Mouse (Mus musculus) neural tube, embryonic 12.5 days (tissue): ENCODE data around the gene Bcl11a. TPM values are rescaled to one million over a fixed set of nuclear protein-coding genes. Genes with fewer than 3 reads are reported as not detected.

Experiments used
- ATAC-seq: fragments of 200-750 bp; cut with Nextera tagmentation; 2 replicates; pipeline ENCODE4 v1.8.0; 2017; ENCODE audit warnings: low read depth, mild to moderate bottlenecking, moderate TSS enrichment, moderate library complexity; ENCODE audit not compliant: low FRiP score
- H3K27ac ChIP-seq: fragments of 300-500 bp; sonication (generic); 2 replicates; pipeline ENCODE4 v1.5.1; 2016
- H3K27me3 ChIP-seq: fragments of 300-500 bp; sonication (generic); replicated peaks from 2 replicates; pipeline ENCODE4 v1.6.1; 2016; ENCODE audit warnings: mild to moderate bottlenecking
- H3K36me3 ChIP-seq: fragments of 300-500 bp; sonication (generic); 2 replicates; pipeline ENCODE4 v1.6.1; 2016; ENCODE audit warnings: mild to moderate bottlenecking
- H3K4me1 ChIP-seq: fragments of 300-500 bp; sonication (generic); 2 replicates; pipeline ENCODE4 v1.6.1; 2016
- H3K4me2 ChIP-seq: fragments of 300-500 bp; sonication (generic); replicated peaks from 2 replicates; pipeline ENCODE4 v1.6.1; 2016; ENCODE audit warnings: mild to moderate bottlenecking
- H3K4me3 ChIP-seq: fragments of 300-500 bp; sonication (generic); 2 replicates; pipeline ENCODE4 v1.5.1; 2016
- H3K9ac ChIP-seq: fragments of 300-500 bp; sonication (generic); 2 replicates; pipeline ENCODE4 v1.6.1; 2016; ENCODE audit warnings: mild to moderate bottlenecking
- H3K9me3 ChIP-seq: fragments of 300-500 bp; sonication (generic); 2 replicates; pipeline ENCODE4 v1.6.1; 2016; ENCODE audit warnings: mild to moderate bottlenecking
- WGBS: fragments of 180-500 bp; shearing (Covaris S2); methylation state at CpG from one replicate; pipeline ENCODE4 v1.1.7; 2016; 5-methylcytosine and 5-hydroxymethylcytosine counted together
- polyA plus RNA-seq: library from polyadenylated mRNA; unstranded; fragments of >200 nt; fragmentation: Nextera tagmentation; extraction: Ambion mirVana; gene quantifications from 2 replicates; pipeline ENCODE4 v1.2.1, GENCODE M21; 2016

The Bcl11a gene
- polyA plus RNA-seq, 1 experiment from 2014 or later: 96.6 TPM

- no peak for ATAC-seq
- Histone ChIP-seq H3K27me3 (no peaks in the 10 kb centered on the region), H3K36me3 (peaks cover 4% of the 10 kb centered on the region; the same call in 1 of the 2 replicates), H3K27ac (no peak overlapping the region), H3K4me1 (peaks cover 8% of the 10 kb centered on the region), H3K9ac (no peak overlapping the region), H3K9me3 (no peaks in the 10 kb centered on the region), H3K4me3 (no peak overlapping the region), H3K4me2 (no peak overlapping the region)
- 91% methylated on average over 9 of the region's 9 CpGs for WGBS
Measured at GRCm38 (mm10) chr11:24138600-24139375, 60.9 kb downstream of the Bcl11a start.

- no peak overlapping the region for H3K9ac ChIP-seq
- H3K4me2 ChIP-seq: no peak overlapping the region
- H3K27me3 ChIP-seq: no peaks in the 10 kb centered on the region
- H3K9me3 ChIP-seq: no peaks in the 10 kb centered on the region
- H3K4me3 ChIP-seq: no peak overlapping the region
- ATAC-seq: no peak
- peaks cover 8% of the 10 kb centered on the region for H3K4me1 ChIP-seq
- 91% methylated on average over 6 of the region's 6 CpGs for WGBS
- H3K27ac ChIP-seq: no peak overlapping the region
- H3K36me3 ChIP-seq: peaks cover 8% of the 10 kb centered on the region
Measured at GRCm38 (mm10) chr11:24139432-24139831, 61.6 kb downstream of the Bcl11a start.

- H3K36me3 ChIP-seq: peaks cover 9% of the 10 kb centered on the region
- peaks cover 13% of the 10 kb centered on the region for H3K4me1 ChIP-seq
- 92% methylated on average over 2 of the region's 2 CpGs for WGBS
- H3K9ac ChIP-seq: no peak overlapping the region
- H3K4me2 ChIP-seq: no peak overlapping the region
- no peak overlapping the region for H3K27ac ChIP-seq
- no peaks in the 10 kb centered on the region for H3K27me3 ChIP-seq
- no peaks in the 10 kb centered on the region for H3K9me3 ChIP-seq
- ATAC-seq: no peak
- H3K4me3 ChIP-seq: no peak overlapping the region
Measured at GRCm38 (mm10) chr11:24139952-24140351, 62.1 kb downstream of the Bcl11a start.

- Histone ChIP-seq H3K27ac (no peak overlapping the region), H3K4me2 (no peak overlapping the region), H3K9me3 (no peaks in the 10 kb centered on the region), H3K4me3 (no peak overlapping the region), H3K9ac (no peak overlapping the region), H3K36me3 (peaks cover 9% of the 10 kb centered on the region), H3K27me3 (no peaks in the 10 kb centered on the region), H3K4me1 (peaks cover 21% of the 10 kb centered on the region)
- ATAC-seq: no peak
- WGBS: 91% methylated on average over 2 of the region's 2 CpGs
Measured at GRCm38 (mm10) chr11:24140948-24141347, 63.1 kb downstream of the Bcl11a start.

GRCm38 (mm10) chr11:24141479-24142251 lies 63.8 kb downstream of the Bcl11a start:
- Histone ChIP-seq H3K27me3 (no peaks in the 10 kb centered on the region), H3K36me3 (peaks cover 9% of the 10 kb centered on the region), H3K4me2 (no peak overlapping the region), H3K4me1 (peaks cover 26% of the 10 kb centered on the region), H3K9me3 (no peaks in the 10 kb centered on the region), H3K27ac (no peak overlapping the region), H3K9ac (no peak overlapping the region), H3K4me3 (no peak overlapping the region)
- ATAC-seq: no peak
- WGBS: 67% methylated on average over 10 of the region's 10 CpGs

GRCm38 (mm10) chr11:24142316-24142715 lies 64.5 kb downstream of the Bcl11a start:
- WGBS: 69% methylated on average over 9 of the region's 9 CpGs
- no peaks in the 10 kb centered on the region for H3K27me3 ChIP-seq
- no peak for ATAC-seq
- no peak overlapping the region for H3K27ac ChIP-seq
- no peak overlapping the region for H3K4me3 ChIP-seq
- no peak overlapping the region for H3K9ac ChIP-seq
- H3K9me3 ChIP-seq: no peaks in the 10 kb centered on the region
- H3K4me1 ChIP-seq: peaks cover 26% of the 10 kb centered on the region
- no peak overlapping the region for H3K4me2 ChIP-seq
- H3K36me3 ChIP-seq: peaks cover 9% of the 10 kb centered on the region

GRCm38 (mm10) chr11:24144159-24144946 lies 66.5 kb downstream of the Bcl11a start:
- Histone ChIP-seq H3K27me3 (no peaks in the 10 kb centered on the region), H3K4me3 (no peak overlapping the region), H3K9ac (no peak overlapping the region), H3K27ac (no peak overlapping the region), H3K36me3 (peaks cover 9% of the 10 kb centered on the region), H3K9me3 (no peaks in the 10 kb centered on the region), H3K4me1 (peaks cover 29% of the 10 kb centered on the region), H3K4me2 (no peak overlapping the region)
- 89% methylated on average over 16 of the region's 16 CpGs for WGBS
- ATAC-seq: no peak

- Histone ChIP-seq H3K4me3 (no peak overlapping the region), H3K27me3 (no peaks in the 10 kb centered on the region), H3K27ac (no peak overlapping the region), H3K9me3 (no peaks in the 10 kb centered on the region), H3K4me1 (peaks cover 29% of the 10 kb centered on the region), H3K9ac (no peak overlapping the region), H3K36me3 (peaks cover 9% of the 10 kb centered on the region; the same call in 1 of the 2 replicates), H3K4me2 (no peak overlapping the region)
- ATAC-seq: no peak
- 88% methylated on average over 4 of the region's 4 CpGs for WGBS
Measured at GRCm38 (mm10) chr11:24146034-24146433, 68.2 kb downstream of the Bcl11a start.

- H3K4me2 ChIP-seq: no peak overlapping the region
- no peak for ATAC-seq
- no peaks in the 10 kb centered on the region for H3K9me3 ChIP-seq
- peaks cover 29% of the 10 kb centered on the region for H3K4me1 ChIP-seq
- H3K4me3 ChIP-seq: no peak overlapping the region
- no peaks in the 10 kb centered on the region for H3K27me3 ChIP-seq
- no peak overlapping the region for H3K27ac ChIP-seq
- peaks cover 9% of the 10 kb centered on the region; the same call in 1 of the 2 replicates for H3K36me3 ChIP-seq
- no peak overlapping the region for H3K9ac ChIP-seq
- WGBS: 63% methylated on average over 1 of the region's 1 CpGs
Measured at GRCm38 (mm10) chr11:24146437-24146836, 68.6 kb downstream of the Bcl11a start.

GRCm38 (mm10) chr11:24147698-24148097 lies 69.8 kb downstream of the Bcl11a start:
- WGBS: 85% methylated on average over 6 of the region's 6 CpGs
- Histone ChIP-seq H3K27ac (no peak overlapping the region), H3K4me1 (peaks cover 31% of the 10 kb centered on the region)

GRCm38 (mm10) chr11:24148545-24148944 lies 70.7 kb downstream of the Bcl11a start:
- Histone ChIP-seq H3K4me1 (peaks cover 39% of the 10 kb centered on the region), H3K4me2 (no peak overlapping the region)
- WGBS: 88% methylated on average over 3 of the region's 3 CpGs

More at GRCm38 (mm10) chr11:24147698-24148097, 69.8 kb downstream of the Bcl11a start:
- Histone ChIP-seq H3K36me3 (peaks cover 9% of the 10 kb centered on the region; the same call in 1 of the 2 replicates), H3K9ac (no peak overlapping the region), H3K27me3 (no peaks in the 10 kb centered on the region), H3K4me3 (no peak overlapping the region), H3K9me3 (no peaks in the 10 kb centered on the region), H3K4me2 (no peak overlapping the region)
- ATAC-seq: no peak

More at GRCm38 (mm10) chr11:24148545-24148944, 70.7 kb downstream of the Bcl11a start:
- Histone ChIP-seq H3K27me3 (no peaks in the 10 kb centered on the region), H3K27ac (no peak overlapping the region), H3K4me3 (no peak overlapping the region), H3K9me3 (no peaks in the 10 kb centered on the region), H3K9ac (no peak overlapping the region), H3K36me3 (peaks cover 9% of the 10 kb centered on the region; the same call in 1 of the 2 replicates)
- no peak for ATAC-seq
